Mouse (Mus musculus): ENCODE results near the gene Ndufa12. TPM values are rescaled to one million over a fixed set of nuclear protein-coding genes. Genes with fewer than 3 reads are reported as not detected.

The Ndufa12 gene
- polyA plus RNA-seq, 1 experiment from 2014 or later = 253 TPM

DNA sequence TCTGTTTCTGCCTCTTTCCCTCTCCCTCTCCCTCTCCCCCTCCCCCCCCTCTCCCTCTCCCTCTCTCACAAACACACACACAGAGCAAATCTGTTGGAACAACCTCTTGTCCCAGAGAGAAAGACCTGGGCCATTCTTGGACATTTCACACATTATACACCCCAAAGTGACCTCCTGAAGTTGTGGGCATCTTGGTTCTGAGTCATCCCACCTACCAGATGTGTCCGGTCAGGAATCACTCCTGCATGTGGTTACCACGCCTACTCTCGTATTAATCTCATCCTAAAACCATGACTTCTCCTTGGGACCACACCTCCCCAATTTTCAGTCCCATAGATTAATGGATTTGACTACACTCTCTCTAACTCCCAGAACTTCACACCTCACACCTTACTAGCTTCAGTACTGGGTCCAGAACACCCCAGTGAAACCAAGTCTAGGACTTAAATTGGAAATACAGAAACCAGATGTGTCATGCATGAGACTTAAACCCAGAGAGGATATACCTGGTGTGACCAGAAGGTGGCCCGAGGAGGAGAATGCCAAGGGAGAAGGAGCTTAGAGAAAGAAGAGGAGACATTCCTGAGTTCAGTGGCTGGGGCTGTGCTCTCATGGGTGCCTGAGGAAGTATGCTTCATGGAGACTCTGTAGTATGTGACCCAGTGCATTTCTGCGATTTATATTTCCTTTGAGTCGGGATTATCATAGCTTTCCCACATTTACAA is 26.7 kb downstream of the Ndufa12 start:
- 80% methylated on average over 6 of the region's 6 CpGs for WGBS
- Histone ChIP-seq H3K4me3 (ENCODE audit: low read depth, low read length) (no peak overlapping the region), H3K36me3 (ENCODE audit: insufficient read depth, low read length) (no peaks in the 10 kb centered on the region), H3K4me1 (ENCODE audit: insufficient read depth, low read depth, low read length) (no peaks in the 10 kb centered on the region), H3K9ac (replicated peaks; ENCODE audit: low read depth) (no peak overlapping the region), H3K4me2 (replicated peaks; ENCODE audit: low read depth, low read length) (no peak overlapping the region), H3K9me3 (ENCODE audit: low read length) (no peaks in the 10 kb centered on the region), H3K27me3 (replicated peaks; ENCODE audit: insufficient read depth, low read length) (no peaks in the 10 kb centered on the region), H3K27ac (ENCODE audit: low read length) (no peak overlapping the region)
- TF ChIP-seq CTCF (IDR thresholded peaks at IDR 0.05) = peak; percentile 53
- no peak for TF ChIP-seq EP300 (IDR thresholded peaks at IDR 0.05)
- DNase-seq (ENCODE audit: low spot score) = peak; percentile 20
- ATAC-seq = no peak

GRCm38 (mm10) chr10:94230172-94230981 is 31.9 kb downstream of the Ndufa12 start:
- DNase-seq (ENCODE audit: low spot score) (no peak), ATAC-seq (no peak)
- no peak overlapping the region for H3K4me3 ChIP-seq (ENCODE audit: low read depth, low read length)
- no peaks in the 10 kb centered on the region for H3K36me3 ChIP-seq (ENCODE audit: insufficient read depth, low read length)
- WGBS = 48% methylated on average over 19 of the region's 19 CpGs
- no peaks in the 10 kb centered on the region for H3K4me1 ChIP-seq (ENCODE audit: insufficient read depth, low read depth, low read length)
- no peak overlapping the region for H3K27ac ChIP-seq (ENCODE audit: low read length)
- H3K9me3 ChIP-seq (ENCODE audit: low read length) = no peaks in the 10 kb centered on the region
- TF ChIP-seq EP300 (IDR thresholded peaks at IDR 0.05) = no peak
- no peak for TF ChIP-seq CTCF (IDR thresholded peaks at IDR 0.05)
- no peak overlapping the region for H3K4me2 ChIP-seq (replicated peaks; ENCODE audit: low read depth, low read length)
- no peaks in the 10 kb centered on the region for H3K27me3 ChIP-seq (replicated peaks; ENCODE audit: insufficient read depth, low read length)
- H3K9ac ChIP-seq (replicated peaks; ENCODE audit: low read depth) = no peak overlapping the region

DNA sequence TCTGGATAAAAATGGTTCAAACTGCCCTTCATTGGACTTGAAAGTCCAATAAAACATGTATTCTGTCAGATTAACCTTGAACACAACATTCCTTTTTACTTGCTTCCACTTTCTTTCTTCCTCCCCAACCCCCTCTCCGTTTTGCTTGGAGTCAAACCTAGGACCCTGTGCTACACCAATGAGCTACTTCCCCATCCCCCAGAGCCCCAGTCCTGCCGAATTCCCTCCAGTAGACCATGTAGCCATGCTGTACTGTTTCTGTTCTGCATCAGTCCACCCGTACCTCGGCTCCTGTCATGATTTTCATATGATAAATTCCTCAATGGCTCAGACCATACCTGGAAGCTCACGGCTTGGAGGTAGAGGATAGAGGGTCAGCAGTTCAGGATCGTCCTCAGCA is 32.5 kb downstream of the Ndufa12 start:
- no peaks in the 10 kb centered on the region for H3K4me1 ChIP-seq (ENCODE audit: insufficient read depth, low read depth, low read length)
- no peak for DNase-seq (ENCODE audit: low spot score)
- WGBS = 76% methylated on average over 6 of the region's 6 CpGs

DNA sequence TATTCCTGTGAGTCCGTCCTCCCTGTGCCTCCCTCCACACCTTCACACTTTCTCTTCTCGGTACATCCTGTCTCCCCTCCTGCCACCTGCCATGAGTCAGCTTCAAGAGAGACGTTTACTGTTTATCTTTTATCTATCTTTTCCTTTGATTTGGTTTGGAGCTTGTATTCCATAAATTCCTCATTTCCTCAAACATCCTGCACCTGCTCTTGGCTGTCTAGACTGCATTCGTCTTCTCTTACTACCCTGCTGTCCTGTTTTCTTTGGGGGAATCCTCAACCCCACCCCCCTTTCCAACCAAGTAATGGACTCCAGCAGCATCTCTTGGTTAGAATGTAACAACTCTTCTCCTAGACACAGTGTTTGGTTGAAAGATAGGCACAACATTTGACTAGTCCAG is 36.7 kb downstream of the Ndufa12 start:
- H3K27ac ChIP-seq (ENCODE audit: low read length) = no peak overlapping the region
- H3K36me3 ChIP-seq (ENCODE audit: insufficient read depth, low read length) = no peaks in the 10 kb centered on the region
- H3K4me2 ChIP-seq (replicated peaks; ENCODE audit: low read depth, low read length) = no peak overlapping the region
- H3K4me1 ChIP-seq (ENCODE audit: insufficient read depth, low read depth, low read length) = no peaks in the 10 kb centered on the region
- TF ChIP-seq CTCF (IDR thresholded peaks at IDR 0.05) (no peak), EP300 (IDR thresholded peaks at IDR 0.05) (no peak)
- H3K27me3 ChIP-seq (replicated peaks; ENCODE audit: insufficient read depth, low read length) = no peaks in the 10 kb centered on the region
- no peak for ATAC-seq
- H3K9ac ChIP-seq (replicated peaks; ENCODE audit: low read depth) = no peak overlapping the region
- H3K4me3 ChIP-seq (ENCODE audit: low read depth, low read length) = no peak overlapping the region
- no peak for DNase-seq (ENCODE audit: low spot score)
- no peaks in the 10 kb centered on the region for H3K9me3 ChIP-seq (ENCODE audit: low read length)
- 25% methylated on average over 4 of the region's 4 CpGs for WGBS

More for the DNA sequence above, 32.5 kb downstream of the Ndufa12 start:
- Histone ChIP-seq H3K27ac (ENCODE audit: low read length) (no peak overlapping the region), H3K36me3 (ENCODE audit: insufficient read depth, low read length) (no peaks in the 10 kb centered on the region), H3K4me3 (ENCODE audit: low read depth, low read length) (no peak overlapping the region), H3K27me3 (replicated peaks; ENCODE audit: insufficient read depth, low read length) (no peaks in the 10 kb centered on the region), H3K4me2 (replicated peaks; ENCODE audit: low read depth, low read length) (no peak overlapping the region), H3K9ac (replicated peaks; ENCODE audit: low read depth) (no peak overlapping the region), H3K9me3 (ENCODE audit: low read length) (no peaks in the 10 kb centered on the region)
- no peak for TF ChIP-seq CTCF (IDR thresholded peaks at IDR 0.05)
- no peak for TF ChIP-seq EP300 (IDR thresholded peaks at IDR 0.05)
- ATAC-seq = no peak

- Histone ChIP-seq H3K27me3 (replicated peaks; ENCODE audit: insufficient read depth, low read length) (no peaks in the 10 kb centered on the region), H3K27ac (ENCODE audit: low read length) (no peak overlapping the region), H3K36me3 (ENCODE audit: insufficient read depth, low read length) (no peaks in the 10 kb centered on the region), H3K9me3 (ENCODE audit: low read length) (no peaks in the 10 kb centered on the region), H3K4me2 (replicated peaks; ENCODE audit: low read depth, low read length) (no peak overlapping the region), H3K9ac (replicated peaks; ENCODE audit: low read depth) (no peak overlapping the region), H3K4me3 (ENCODE audit: low read depth, low read length) (no peak overlapping the region), H3K4me1 (ENCODE audit: insufficient read depth, low read depth, low read length) (no peaks in the 10 kb centered on the region)
- ATAC-seq (no peak), DNase-seq (ENCODE audit: low spot score) (no peak)
- TF ChIP-seq EP300 (IDR thresholded peaks at IDR 0.05) (no peak), CTCF (IDR thresholded peaks at IDR 0.05) (no peak)
- WGBS = 63% methylated on average over 2 of the region's 2 CpGs
Measured at GRCm38 (mm10) chr10:94241346-94241745, 42.8 kb downstream of the Ndufa12 start.

GRCm38 (mm10) chr10:94247748-94248349 is 49.3 kb downstream of the Ndufa12 start:
- H3K27ac ChIP-seq (ENCODE audit: low read length) = no peak overlapping the region
- TF ChIP-seq CTCF (IDR thresholded peaks at IDR 0.05) (no peak), EP300 (IDR thresholded peaks at IDR 0.05) (no peak)
- DNase-seq (ENCODE audit: low spot score) = no peak
- H3K27me3 ChIP-seq (replicated peaks; ENCODE audit: insufficient read depth, low read length) = no peaks in the 10 kb centered on the region
- H3K4me1 ChIP-seq (ENCODE audit: insufficient read depth, low read depth, low read length) = no peaks in the 10 kb centered on the region
- no peak overlapping the region for H3K9ac ChIP-seq (replicated peaks; ENCODE audit: low read depth)
- no peaks in the 10 kb centered on the region for H3K9me3 ChIP-seq (ENCODE audit: low read length)
- no peak overlapping the region for H3K4me3 ChIP-seq (ENCODE audit: low read depth, low read length)
- no peak overlapping the region for H3K4me2 ChIP-seq (replicated peaks; ENCODE audit: low read depth, low read length)
- 67% methylated on average over 7 of the region's 7 CpGs for WGBS
- no peak for ATAC-seq
- H3K36me3 ChIP-seq (ENCODE audit: insufficient read depth, low read length) = no peaks in the 10 kb centered on the region

All from lung, postnatal 0 days (tissue).